Mouse (Mus musculus) heart, embryonic 15.5 days (tissue): Measurements from ENCODE around the gene Ehbp1l1. TPM values are rescaled to one million over a fixed set of nuclear protein-coding genes. Genes with fewer than 3 reads are reported as not detected.

Experiments used
- ATAC-seq: fragments of 200-750 bp; cut with Nextera tagmentation; replicated peaks from 2 replicates; pipeline ENCODE4 v1.8.0; 2017; ENCODE audit warnings: low read depth, moderate TSS enrichment; ENCODE audit not compliant: insufficient number of reproducible peaks, insufficient read depth, low FRiP score
- H3K27ac ChIP-seq: fragments of 300-500 bp; sonication (generic); 2 replicates; pipeline ENCODE4 v1.5.1; 2015; ENCODE audit warnings: mild to moderate bottlenecking, inconsistent platforms
- H3K27me3 ChIP-seq: fragments of 300-500 bp; sonication (generic); 2 replicates; pipeline ENCODE4 v1.6.1; 2015; ENCODE audit warnings: inconsistent platforms
- H3K36me3 ChIP-seq: fragments of 300-500 bp; sonication (generic); 2 replicates; pipeline ENCODE4 v1.6.1; 2015; ENCODE audit warnings: mild to moderate bottlenecking, inconsistent platforms
- H3K4me1 ChIP-seq: fragments of 300-500 bp; sonication (generic); replicated peaks from 2 replicates; pipeline ENCODE4 v1.6.1; 2015; ENCODE audit warnings: inconsistent platforms
- H3K4me2 ChIP-seq: fragments of 300-500 bp; sonication (generic); 2 replicates; pipeline ENCODE4 v1.6.1; 2015; ENCODE audit warnings: inconsistent platforms, mild to moderate bottlenecking, moderate library complexity
- H3K4me3 ChIP-seq: fragments of 300-500 bp; sonication (generic); 2 replicates; pipeline ENCODE4 v1.5.1; 2015; ENCODE audit warnings: mild to moderate bottlenecking, inconsistent platforms
- H3K9ac ChIP-seq: fragments of 300-500 bp; sonication (generic); 2 replicates; pipeline ENCODE4 v1.6.1; 2015; ENCODE audit warnings: mild to moderate bottlenecking, inconsistent platforms
- H3K9me3 ChIP-seq: fragments of 300-500 bp; sonication (generic); replicated peaks from 2 replicates; pipeline ENCODE4 v1.6.1; 2016; ENCODE audit warnings: inconsistent platforms
- WGBS: fragments of 180-500 bp; shearing (Covaris S2); methylation state at CpG from one replicate; pipeline ENCODE4 v1.1.7; 2015; ENCODE audit warnings: mixed read lengths; 5-methylcytosine and 5-hydroxymethylcytosine counted together
- polyA plus RNA-seq: library from polyadenylated mRNA; unstranded; fragments of >200 nt; fragmentation: Nextera tagmentation; extraction: Ambion mirVana; gene quantifications from 2 replicates; pipeline ENCODE4 v1.2.1, GENCODE M21; 2015

Ehbp1l1 gene
- polyA plus RNA-seq, 1 experiment from 2014 or later, result 84.3 TPM

DNA sequence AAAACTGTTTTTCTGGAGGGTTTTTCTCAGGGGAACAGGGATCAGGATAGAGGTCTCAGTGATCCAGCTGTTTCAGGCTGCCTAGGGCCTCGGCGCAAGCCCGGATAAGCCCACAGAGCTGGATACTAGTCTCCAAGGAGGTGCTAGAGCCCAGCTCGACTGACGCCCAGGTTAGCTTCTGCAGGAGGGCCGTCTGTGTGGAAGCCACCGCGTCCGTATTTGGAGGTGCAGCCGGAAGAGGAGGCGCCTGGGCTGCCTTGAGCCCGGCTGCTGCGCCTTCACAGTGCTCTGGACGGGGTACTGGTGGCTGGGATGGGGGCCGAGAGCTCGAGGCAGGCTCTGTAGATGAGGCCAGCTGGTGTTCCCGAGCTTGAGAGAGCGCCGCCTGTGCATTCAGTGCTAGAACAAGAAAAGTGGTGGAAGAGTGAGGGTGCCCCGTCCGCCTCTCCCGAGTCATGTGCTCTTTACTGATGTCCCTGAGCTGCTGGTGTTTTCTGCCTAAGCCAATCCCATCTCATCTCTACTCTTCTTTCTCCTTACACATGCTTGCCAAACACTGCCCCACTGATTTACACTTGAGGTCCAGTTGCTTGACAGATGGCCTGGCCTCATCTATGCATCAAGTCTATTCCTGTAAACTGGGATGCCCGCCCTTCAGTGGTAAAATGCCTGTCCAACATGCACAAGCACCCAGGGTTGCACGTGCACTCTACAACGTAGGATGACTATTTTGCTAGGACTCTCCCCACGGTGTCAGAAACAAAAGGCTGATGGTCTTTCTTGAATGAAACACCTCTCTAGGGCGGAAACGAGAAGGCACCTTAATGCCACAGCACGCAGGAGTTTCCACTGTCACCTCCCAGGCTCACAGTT lies 4.4 kb upstream of the Ehbp1l1 start:
- peaks cover 49% of the 10 kb centered on the region for H3K4me1 ChIP-seq
- H3K9ac ChIP-seq, result peak overlapping the region; percentile 72
- peak overlapping the region; percentile 78 for H3K4me3 ChIP-seq
- 71% methylated on average over 29 of the region's 29 CpGs for WGBS
- no peak overlapping the region for H3K27ac ChIP-seq
- peak overlapping the region; percentile 76 for H3K4me2 ChIP-seq
- peaks cover 5% of the 10 kb centered on the region; the same call in 1 of the 2 replicates for H3K36me3 ChIP-seq
- H3K27me3 ChIP-seq, result peaks cover 1% of the 10 kb centered on the region; the same call in 1 of the 2 replicates
- no peak for ATAC-seq
- no peaks in the 10 kb centered on the region for H3K9me3 ChIP-seq

DNA sequence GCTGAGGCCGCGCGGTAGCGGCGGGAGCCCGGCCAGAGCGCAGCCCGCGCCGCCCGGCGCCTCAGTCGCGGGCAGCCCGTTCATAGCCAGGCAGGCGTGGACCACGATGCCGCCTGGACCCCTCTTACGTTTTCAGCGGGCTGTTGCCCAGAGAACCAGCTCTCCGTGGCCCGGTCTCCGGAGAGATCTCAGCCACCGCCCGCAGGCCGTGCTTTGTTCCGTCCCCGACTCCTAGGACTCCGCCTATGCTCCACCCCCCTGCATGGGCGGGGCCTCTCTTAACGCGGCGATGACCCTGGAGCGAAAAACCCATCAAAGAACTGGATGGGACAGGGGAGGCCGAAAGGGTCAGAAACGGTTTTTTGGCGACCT lies 3.3 kb upstream of the Ehbp1l1 start, which contains the start of gene Fam89b:
Gene Fam89b (minus strand): TSS at position 210 of the 372 bp plus-strand sequence.
- under 1% methylated on average over 35 of the region's 37 CpGs for WGBS
- Histone ChIP-seq H3K4me1 (peaks cover 59% of the 10 kb centered on the region), H3K9ac (peak within 1 kb of the TSS; percentile 94), H3K4me3 (peak within 1 kb of the TSS; percentile 78), H3K36me3 (peaks cover 5% of the 10 kb centered on the region; the same call in 1 of the 2 replicates), H3K27ac (peak within 1 kb of the TSS; percentile 93), H3K4me2 (peak within 1 kb of the TSS; percentile 84), H3K27me3 (no peaks in the 10 kb centered on the region), H3K9me3 (no peaks in the 10 kb centered on the region)
- ATAC-seq, result peak; percentile 72

- H3K36me3 ChIP-seq, result peaks cover 5% of the 10 kb centered on the region; the same call in 1 of the 2 replicates
- H3K27me3 ChIP-seq, result no peaks in the 10 kb centered on the region
- peak; percentile 11; the same call in 1 of the 2 replicates for ATAC-seq
- peak overlapping the region; percentile 94 for H3K9ac ChIP-seq
- peaks cover 65% of the 10 kb centered on the region for H3K4me1 ChIP-seq
- no peaks in the 10 kb centered on the region for H3K9me3 ChIP-seq
- peak overlapping the region; percentile 78 for H3K4me3 ChIP-seq
- peak overlapping the region; percentile 93 for H3K27ac ChIP-seq
- H3K4me2 ChIP-seq, result peak overlapping the region; percentile 84
- 9% methylated on average over 37 of the region's 37 CpGs for WGBS
Observed at GRCm38 (mm10) chr19:5728631-5729443, 2.7 kb upstream of the Ehbp1l1 start.

- peak overlapping the region; percentile 78 for H3K4me3 ChIP-seq
- H3K9ac ChIP-seq, result peak overlapping the region; percentile 94
- peaks cover 12% of the 10 kb centered on the region for H3K36me3 ChIP-seq
- H3K27me3 ChIP-seq, result no peaks in the 10 kb centered on the region
- peak overlapping the region; percentile 93 for H3K27ac ChIP-seq
- H3K4me2 ChIP-seq, result peak overlapping the region; percentile 84
- 3% methylated on average over 14 of the region's 14 CpGs for WGBS
- peaks cover 76% of the 10 kb centered on the region for H3K4me1 ChIP-seq
- no peak for ATAC-seq
- no peaks in the 10 kb centered on the region for H3K9me3 ChIP-seq
Observed at GRCm38 (mm10) chr19:5727701-5728100, 1.6 kb upstream of the Ehbp1l1 start.

DNA sequence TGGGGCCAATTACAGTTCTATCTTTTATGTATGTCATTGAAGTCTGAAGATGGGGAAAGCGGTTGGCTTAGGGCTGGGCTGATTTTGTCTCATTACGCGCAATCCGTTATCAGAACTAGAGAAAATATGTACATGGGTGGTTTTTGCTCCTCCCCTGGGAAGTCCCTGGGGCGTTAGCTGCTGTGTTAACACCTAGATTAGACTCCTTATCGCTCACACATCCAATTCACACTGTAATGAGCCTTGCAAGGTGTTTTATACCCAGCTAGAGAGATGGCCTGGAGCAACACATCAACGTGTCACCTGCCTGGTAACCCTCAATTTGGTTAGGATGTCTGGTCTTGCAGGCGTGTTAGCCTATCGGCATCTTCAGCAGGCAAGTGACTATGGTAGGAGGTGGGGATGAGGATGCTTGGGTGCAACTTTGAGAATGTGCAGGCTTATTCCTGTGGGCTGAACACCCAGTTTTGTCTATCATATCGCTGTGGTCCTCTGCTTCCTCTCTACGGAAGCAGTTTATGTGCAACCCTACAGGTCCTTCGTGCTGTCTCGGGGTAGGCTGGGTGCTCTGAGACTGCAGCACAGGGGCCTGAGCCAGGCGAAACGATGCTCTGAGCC lies 953 bp upstream of the Ehbp1l1 start:
- ATAC-seq, result no peak
- 63% methylated on average over 15 of the region's 15 CpGs for WGBS
- peaks cover 78% of the 10 kb centered on the region for H3K4me1 ChIP-seq
- peak overlapping the region; percentile 46; the same call in 1 of the 2 replicates for H3K9ac ChIP-seq
- H3K4me2 ChIP-seq, result peak overlapping the region; percentile 84
- no peaks in the 10 kb centered on the region for H3K27me3 ChIP-seq
- peak overlapping the region; percentile 78 for H3K4me3 ChIP-seq
- no peaks in the 10 kb centered on the region for H3K9me3 ChIP-seq
- H3K27ac ChIP-seq, result peak overlapping the region; percentile 93
- peaks cover 17% of the 10 kb centered on the region for H3K36me3 ChIP-seq

GRCm38 (mm10) chr19:5725029-5725707 lies 949 bp downstream of the Ehbp1l1 start:
- H3K4me1 ChIP-seq, result peaks cover 62% of the 10 kb centered on the region
- peak; percentile 85 for ATAC-seq

DNA sequence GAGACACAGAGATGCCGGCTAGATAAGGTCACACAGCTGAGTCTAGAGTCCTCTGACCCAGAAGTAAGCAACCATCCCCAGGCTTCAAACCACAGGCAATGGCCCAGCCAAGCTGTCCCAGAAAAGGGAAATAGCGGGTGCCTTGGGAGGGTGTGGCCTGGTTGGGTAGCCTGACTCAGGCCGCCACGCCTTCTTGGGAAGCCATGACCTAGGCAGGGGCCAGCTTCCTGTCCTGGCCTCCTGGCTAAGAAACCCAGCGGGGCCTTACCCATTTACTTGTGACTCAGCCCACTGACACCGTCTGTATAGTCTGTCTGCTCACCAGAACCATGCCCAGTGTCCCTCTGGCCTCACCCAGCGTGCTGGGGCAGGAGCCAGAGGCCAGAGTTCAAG lies 1.6 kb downstream of the Ehbp1l1 start:
- Histone ChIP-seq H3K4me2 (peak overlapping the region; percentile 84), H3K36me3 (peaks cover 36% of the 10 kb centered on the region), H3K27me3 (no peaks in the 10 kb centered on the region), H3K4me3 (peak overlapping the region; percentile 78), H3K27ac (peak overlapping the region; percentile 93), H3K4me1 (peaks cover 56% of the 10 kb centered on the region), H3K9ac (peak overlapping the region; percentile 72), H3K9me3 (no peaks in the 10 kb centered on the region)
- ATAC-seq, result peak; percentile 25
- WGBS, result 27% methylated on average over 7 of the region's 7 CpGs

More at GRCm38 (mm10) chr19:5725029-5725707, 949 bp downstream of the Ehbp1l1 start:
- H3K27ac ChIP-seq, result peak overlapping the region; percentile 93
- H3K9ac ChIP-seq, result peak overlapping the region; percentile 72
- peak overlapping the region; percentile 78 for H3K4me3 ChIP-seq
- 17% methylated on average over 12 of the region's 12 CpGs for WGBS
- no peaks in the 10 kb centered on the region for H3K27me3 ChIP-seq
- peaks cover 31% of the 10 kb centered on the region for H3K36me3 ChIP-seq
- H3K9me3 ChIP-seq, result no peaks in the 10 kb centered on the region
- H3K4me2 ChIP-seq, result peak overlapping the region; percentile 84

- 32% methylated on average over 4 of the region's 4 CpGs for WGBS
- Histone ChIP-seq H3K36me3 (peaks cover 41% of the 10 kb centered on the region), H3K4me1 (peaks cover 56% of the 10 kb centered on the region), H3K27me3 (no peaks in the 10 kb centered on the region), H3K9ac (peak overlapping the region; percentile 72), H3K4me2 (peak overlapping the region; percentile 84), H3K4me3 (peak overlapping the region; percentile 78), H3K27ac (peak overlapping the region; percentile 93), H3K9me3 (no peaks in the 10 kb centered on the region)
- no peak for ATAC-seq
Observed at GRCm38 (mm10) chr19:5723934-5724548, 2.1 kb downstream of the Ehbp1l1 start.

- no peak for ATAC-seq
- no peak overlapping the region for H3K9ac ChIP-seq
- no peak overlapping the region for H3K4me3 ChIP-seq
- 83% methylated on average over 7 of the region's 7 CpGs for WGBS
- peaks cover 47% of the 10 kb centered on the region for H3K4me1 ChIP-seq
- H3K36me3 ChIP-seq, result peaks cover 49% of the 10 kb centered on the region
- H3K9me3 ChIP-seq, result no peaks in the 10 kb centered on the region
- H3K27me3 ChIP-seq, result no peaks in the 10 kb centered on the region
- no peak overlapping the region for H3K27ac ChIP-seq
- H3K4me2 ChIP-seq, result no peak overlapping the region
Observed at GRCm38 (mm10) chr19:5722848-5723425, 3.2 kb downstream of the Ehbp1l1 start.

DNA sequence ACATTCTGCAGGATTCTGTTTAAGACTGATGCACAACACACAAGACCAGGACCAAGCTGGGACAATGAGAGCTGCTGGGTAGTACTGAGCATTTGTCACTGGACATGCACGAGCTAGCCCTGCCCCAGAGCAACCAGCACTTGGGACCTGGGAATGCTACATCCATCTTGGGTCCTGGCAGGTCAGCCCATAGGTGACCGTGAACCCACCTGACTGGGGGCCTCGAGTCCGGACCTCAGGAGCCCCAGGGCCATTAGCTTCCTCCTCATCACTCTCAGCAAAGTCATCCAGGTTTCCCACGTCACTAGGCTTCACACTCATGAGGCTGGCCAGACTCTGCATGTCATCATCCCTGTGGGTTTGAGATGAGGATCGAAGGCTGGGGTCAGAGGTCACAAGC lies 4.9 kb downstream of the Ehbp1l1 start:
- H3K4me3 ChIP-seq, result no peak overlapping the region
- WGBS, result 84% methylated on average over 6 of the region's 6 CpGs
- H3K4me2 ChIP-seq, result no peak overlapping the region
- no peak for ATAC-seq
- H3K9ac ChIP-seq, result no peak overlapping the region
- H3K27ac ChIP-seq, result no peak overlapping the region
- H3K27me3 ChIP-seq, result no peaks in the 10 kb centered on the region
- no peaks in the 10 kb centered on the region for H3K9me3 ChIP-seq
- peaks cover 61% of the 10 kb centered on the region for H3K36me3 ChIP-seq
- peaks cover 43% of the 10 kb centered on the region for H3K4me1 ChIP-seq
